Comparison of ENCODE assay signal across 8 mouse cellular contexts in genomic region chr7:35754033-35754885, GRCm38 (mm10). TPM values are rescaled to one million over a fixed set of nuclear protein-coding genes. Genes with fewer than 3 reads are reported as not detected.
DNase-seq lines count a peak whose midpoint lies in the region; ATAC-seq and TF ChIP-seq lines count a peak whose summit lies in the region.

Gene Dpy19l3, minus strand, starts transcription at chr7:35754454.

- intact Hi-C loops in left cerebral cortex, adult 2 months (cut with DNase I): loop anchor here (5.0 kb wide), 1 partner anchor 102 kb away; no protein-coding TSS in a partner anchor

- peak; percentile 91 for ATAC-seq in activated CD4-positive, CD25-positive, alpha-beta regulatory T cell, adult 4 months
- peak; percentile 99 for ATAC-seq in hindbrain, embryonic 16.5 days
- ATAC-seq in megakaryocyte, adult 5-6 weeks (ENCODE audit: poor library complexity, severe bottlenecking): peak; percentile 85

- H3K4me3 ChIP-seq in hindbrain, embryonic 16.5 days (ENCODE audit: low read length): peak within 1 kb of the TSS; percentile 98
- peak within 1 kb of the TSS; percentile 69 for H3K4me3 ChIP-seq in left cerebral cortex, adult 2 months

- H3K4me1 ChIP-seq in hindbrain, embryonic 16.5 days (ENCODE audit: control insufficient read depth, insufficient read depth, low read depth, low read length): peaks cover 7% of the 10 kb centered on the region

- DNase-seq in cerebellum, postnatal 4 days (ENCODE audit: low spot score in 2 of 2): peak; percentile 96 to 97
- DNase-seq in gastrocnemius, adult 18-20 months (ENCODE audit: low spot score): peak; percentile 86
- DNase-seq in left cerebral cortex, adult 2 months (ENCODE audit: extremely low spot score in 1 of 2, low spot score in 2 of 2): peak; percentile 89 to 90
- DNase-seq in right cerebral cortex, adult 18-20 months: peak; percentile 86
- DNase-seq in urinary bladder, postnatal 10 days (ENCODE audit: low spot score): peak; percentile 74

- H3K27ac ChIP-seq in hindbrain, embryonic 16.5 days (ENCODE audit: low read depth, low read length): peak within 1 kb of the TSS; percentile 64; the same call in 1 of the 2 replicates
- peak within 1 kb of the TSS; percentile 83 for H3K27ac ChIP-seq in left cerebral cortex, adult 2 months

- peak within 1 kb of the TSS; percentile 89 for H3K9ac ChIP-seq in hindbrain, embryonic 16.5 days (ENCODE audit: low read depth, low read length)

- no peak for TF ChIP-seq CTCF in left cerebral cortex, adult 2 months (IDR thresholded peaks at IDR 0.05)

- 0 out of 2 replicates have a peak, but pooled peaks cover 2% of the 10 kb centered on the region for H3K9me3 ChIP-seq in hindbrain, embryonic 16.5 days (ENCODE audit: control insufficient read depth, low read length)

- peaks cover 7% of the 10 kb centered on the region; the same call in 1 of the 2 replicates for H3K36me3 ChIP-seq in hindbrain, embryonic 16.5 days (ENCODE audit: control insufficient read depth, insufficient read depth, low read length)

- no peaks in the 10 kb centered on the region; the same call in 1 of the 2 replicates for H3K27me3 ChIP-seq in hindbrain, embryonic 16.5 days (replicated peaks; ENCODE audit: control insufficient read depth, insufficient read depth, low read length)

- under 1% methylated on average over 57 of the region's 70 CpGs for WGBS in hindbrain, embryonic 16.5 days

- peak within 1 kb of the TSS; percentile 93 for H3K4me2 ChIP-seq in hindbrain, embryonic 16.5 days (ENCODE audit: low read length)

RNA-seq across cellular contexts. Expression of gene Dpy19l3, which starts in this region (rescaled TPM):
- 10 to 100 TPM; 28.4 to 37.8 TPM for polyA plus RNA-seq in activated CD4-positive, CD25-positive, alpha-beta regulatory T cell, adult 4 months (2017; shearing (Covaris generic))
- 1 to 10 TPM; 5.8 to 6.8 TPM for total RNA-seq in gastrocnemius, adult 18-20 months (2021)
- polyA plus RNA-seq in hindbrain, embryonic 16.5 days (2015; fragmentation: Nextera tagmentation; extraction: Ambion mirVana): 45.8 and 51.0 TPM in 2 replicates
- 10 to 100 TPM; 65.4 to 90.4 TPM for total RNA-seq in left cerebral cortex, adult 2 months (2021)
- 4.9 and 6.2 TPM in 2 replicates for total RNA-seq in megakaryocyte, adult 5-6 weeks (2015)
- 1.3 and 1.7 TPM in 2 replicates for total RNA-seq in megakaryocyte, adult 5-6 weeks (2017)

Comparison
In these comparisons a context has a peak if more than half of its experiments do, and no peak if none do; other contexts are left out.
1. Peak in every context shown above with its lines: DNase-seq, ATAC-seq, H3K4me3 ChIP-seq and H3K27ac ChIP-seq.
2. RNA of gene Dpy19l3 (total RNA-seq): 65.4 to 90.4 TPM in left cerebral cortex, adult 2 months; 5.8 to 6.8 TPM in gastrocnemius, adult 18-20 months and 1.3 to 6.2 TPM in megakaryocyte, adult 5-6 weeks; every median in the first group is over 4 times any median in the second.